Mouse (Mus musculus) gastrocnemius, postnatal 10 days (tissue): ENCODE results near the gene Nlrp1b. TPM values are rescaled to one million over a fixed set of nuclear protein-coding genes. Genes with fewer than 3 reads are reported as not detected.

ENCODE experiments used
- DNase-seq: peaks from one replicate; pipeline ENCODE4 v3.0.0; 2021; ENCODE audit warnings: mixed read lengths
- long read RNA-seq, 2 experiments: library from polyadenylated mRNA; stranded (forward); transcript quantifications; one replicate each; pipeline ENCODE4 v2.0.0; 2021
- total RNA-seq, 2 experiments: library from RNA; stranded (reverse); gene quantifications; 2 replicates each; pipeline ENCODE4 v1.2.3; 2021

Nlrp1b gene
- total RNA-seq: under 1 TPM; 0.09 to 0.14 TPM
- long read RNA-seq, experiment 1: 0 reads
- long read RNA-seq, experiment 2: 0 reads

DNA sequence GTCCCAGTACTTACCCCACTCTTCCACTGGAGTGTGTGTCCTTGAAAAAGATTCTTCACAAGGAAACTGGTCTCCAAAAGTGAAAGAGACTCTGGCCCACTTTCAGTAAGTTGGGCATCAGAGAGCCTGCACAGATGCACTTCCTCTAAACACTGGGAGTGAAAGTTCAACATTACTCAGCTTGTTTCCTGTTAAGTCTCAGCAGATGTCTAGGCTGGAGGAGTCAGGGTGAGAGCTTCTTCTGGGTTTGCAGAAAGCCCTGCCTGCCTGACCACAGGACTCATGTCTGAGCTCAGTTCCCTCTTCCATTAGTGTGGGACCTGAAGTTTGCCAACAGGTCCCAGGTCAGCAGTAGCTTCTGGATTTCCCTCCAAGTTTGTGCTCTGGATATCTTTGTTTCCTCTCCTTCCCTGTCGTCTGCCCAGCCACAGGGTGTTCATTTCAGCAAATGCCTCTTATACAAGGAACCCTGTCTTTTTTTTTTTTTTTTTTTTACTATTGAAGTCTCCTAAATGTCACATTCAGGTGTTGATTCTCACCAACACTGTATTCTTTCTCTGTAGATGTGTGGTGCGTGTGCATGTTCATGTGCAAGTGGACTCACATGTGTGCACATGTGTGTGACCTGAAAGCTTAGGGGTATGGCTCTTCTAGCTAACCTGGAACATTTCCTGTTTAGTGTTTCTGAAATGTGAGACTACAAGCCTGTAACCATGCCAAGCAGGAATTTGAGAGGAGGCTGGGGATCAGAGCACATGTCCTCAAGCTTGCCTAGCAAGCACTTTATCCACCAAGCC is at the start of gene Nlrp1b:
Gene Nlrp1b (minus strand): TSS at position 50 of the 797 bp plus-strand sequence.
- DNase-seq: no peak

DNA sequence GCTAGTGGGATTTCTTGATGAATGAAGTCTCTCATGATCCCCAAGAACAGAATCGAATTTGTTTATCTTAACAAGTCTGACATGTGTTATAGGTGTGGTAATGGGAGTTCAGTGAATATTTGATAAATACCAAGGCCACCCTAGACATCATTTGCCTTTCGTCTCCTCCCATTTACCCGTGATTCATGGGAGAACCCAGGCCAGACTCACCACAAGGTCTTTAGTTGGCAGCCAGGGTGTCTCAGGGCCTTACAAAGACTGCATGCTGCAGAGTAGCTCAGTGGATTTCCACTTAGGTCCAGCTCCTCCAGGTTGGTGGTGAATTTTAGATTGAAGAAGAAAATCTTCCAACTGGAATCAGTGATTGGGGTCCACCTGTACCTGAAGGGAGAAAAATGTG is 30.5 kb upstream of the Nlrp1b start:
- no peak for DNase-seq

DNA sequence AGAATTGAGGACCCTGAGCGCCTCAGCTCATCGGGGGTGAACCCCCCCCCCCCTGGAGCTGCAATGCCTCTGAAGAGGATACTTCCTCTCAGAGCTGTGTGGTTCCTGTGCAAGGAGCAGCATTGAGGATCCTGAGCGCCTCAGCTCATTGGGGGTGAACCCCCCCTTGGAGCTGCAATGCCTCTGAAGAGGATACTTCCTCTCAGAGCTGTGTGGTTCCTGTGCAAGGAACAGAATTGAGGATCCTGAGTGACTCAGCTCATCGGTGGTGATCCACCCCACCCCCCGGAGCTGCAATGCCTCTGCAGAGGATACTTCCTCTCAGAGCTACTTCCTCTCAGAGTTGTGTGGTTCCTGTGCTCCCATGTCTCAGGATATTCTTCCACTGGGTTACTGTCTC is 20.8 kb upstream of the Nlrp1b start:
- DNase-seq: no peak

DNA sequence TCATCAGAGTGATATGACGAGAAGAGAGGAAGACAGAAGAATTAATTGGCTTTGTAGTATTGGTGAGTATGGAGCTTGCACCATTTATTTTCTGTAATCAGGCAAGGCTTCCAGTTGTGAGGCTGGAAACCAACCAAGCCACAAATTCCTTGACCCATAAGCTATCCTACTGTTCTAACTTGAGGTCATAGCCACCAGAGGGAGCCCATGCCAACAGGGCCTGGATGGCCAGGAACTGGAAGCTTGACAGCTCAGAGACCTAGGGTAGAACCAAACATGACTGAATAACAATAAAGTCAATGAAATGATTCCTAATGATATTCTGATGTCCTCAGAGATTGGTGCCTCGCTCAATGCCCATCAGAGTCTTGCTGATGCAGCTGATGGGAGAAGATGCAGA is 5.9 kb downstream of the Nlrp1b start:
- DNase-seq: no peak

DNA sequence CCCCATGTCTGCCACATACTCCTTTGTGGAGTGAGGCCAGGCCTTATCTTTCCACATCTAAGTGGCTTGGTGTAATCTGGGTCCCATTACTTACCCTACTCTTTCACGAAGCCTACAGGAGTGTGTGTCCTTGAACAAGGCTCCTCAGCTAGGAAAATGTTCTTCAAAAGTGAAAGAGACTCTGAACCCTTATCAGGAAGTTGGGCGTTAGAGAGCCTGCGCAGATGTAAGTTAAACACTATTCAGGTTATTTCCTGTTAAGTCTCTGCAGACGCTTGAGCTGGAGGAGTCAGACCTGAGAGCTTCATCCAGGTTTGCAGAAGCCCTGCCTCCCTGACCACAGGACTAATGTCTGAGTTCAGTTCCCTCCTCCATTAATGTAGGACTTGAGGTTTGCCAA is 27.8 kb downstream of the Nlrp1b start:
- DNase-seq: no peak

DNA sequence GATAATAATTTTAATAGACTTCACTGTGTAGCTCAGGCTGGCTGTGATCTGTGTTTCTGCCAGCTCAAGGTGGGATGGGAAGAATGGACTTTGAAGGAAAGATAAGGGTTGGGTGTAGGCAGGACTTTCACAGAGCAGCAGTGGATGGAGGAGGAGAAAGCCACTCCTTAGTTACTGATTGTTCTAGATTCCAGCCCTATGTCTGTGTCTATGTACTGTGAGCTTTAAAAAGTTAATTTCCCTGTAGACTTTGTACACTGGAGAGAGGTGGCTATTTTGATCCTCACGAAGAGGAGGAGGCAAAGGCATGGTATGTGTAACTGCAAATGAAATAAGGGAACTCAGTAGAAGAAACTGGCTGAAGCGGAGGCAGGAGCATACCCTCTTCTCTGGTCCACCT is 31.2 kb downstream of the Nlrp1b start:
- DNase-seq: no peak

DNA sequence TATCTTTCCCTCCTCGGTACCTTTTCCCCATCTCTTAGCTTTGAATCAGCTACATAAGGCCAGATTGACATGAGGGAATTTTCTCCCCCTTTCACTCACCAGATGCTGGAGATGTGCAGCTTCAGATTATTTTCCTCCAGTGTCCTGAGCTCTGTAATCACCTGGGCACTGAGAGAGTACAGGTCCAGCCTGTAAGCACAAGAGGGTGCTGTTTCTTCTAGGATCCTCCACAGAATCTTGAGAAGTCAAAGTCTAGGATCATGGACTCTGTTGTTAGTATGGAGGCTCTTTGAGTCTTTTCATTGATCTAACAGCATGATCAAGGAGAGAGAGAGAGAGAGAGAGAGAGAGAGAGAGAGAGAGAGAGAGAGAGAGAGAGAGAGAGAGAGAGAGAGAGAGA is 60.9 kb downstream of the Nlrp1b start:
- no peak for DNase-seq

DNA sequence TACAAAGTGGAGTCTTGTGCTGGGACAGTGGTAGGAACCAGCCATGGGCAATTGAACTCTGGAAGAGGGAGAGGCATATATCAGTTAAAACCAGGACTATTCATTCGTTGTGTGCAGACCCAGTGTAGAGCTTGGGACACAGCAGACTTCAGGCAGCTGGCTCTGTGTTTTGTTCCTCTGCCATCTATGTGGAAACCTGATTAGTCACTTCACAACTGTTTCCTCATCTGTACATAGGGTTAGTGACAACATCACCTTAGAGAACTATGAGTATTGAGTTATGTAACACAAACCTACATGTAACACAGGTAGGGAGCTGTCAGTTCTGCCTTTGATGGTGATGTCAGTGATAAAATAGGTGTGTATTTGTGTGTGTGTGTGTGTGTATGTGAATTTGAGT is 66.4 kb downstream of the Nlrp1b start:
- no peak for DNase-seq

DNA sequence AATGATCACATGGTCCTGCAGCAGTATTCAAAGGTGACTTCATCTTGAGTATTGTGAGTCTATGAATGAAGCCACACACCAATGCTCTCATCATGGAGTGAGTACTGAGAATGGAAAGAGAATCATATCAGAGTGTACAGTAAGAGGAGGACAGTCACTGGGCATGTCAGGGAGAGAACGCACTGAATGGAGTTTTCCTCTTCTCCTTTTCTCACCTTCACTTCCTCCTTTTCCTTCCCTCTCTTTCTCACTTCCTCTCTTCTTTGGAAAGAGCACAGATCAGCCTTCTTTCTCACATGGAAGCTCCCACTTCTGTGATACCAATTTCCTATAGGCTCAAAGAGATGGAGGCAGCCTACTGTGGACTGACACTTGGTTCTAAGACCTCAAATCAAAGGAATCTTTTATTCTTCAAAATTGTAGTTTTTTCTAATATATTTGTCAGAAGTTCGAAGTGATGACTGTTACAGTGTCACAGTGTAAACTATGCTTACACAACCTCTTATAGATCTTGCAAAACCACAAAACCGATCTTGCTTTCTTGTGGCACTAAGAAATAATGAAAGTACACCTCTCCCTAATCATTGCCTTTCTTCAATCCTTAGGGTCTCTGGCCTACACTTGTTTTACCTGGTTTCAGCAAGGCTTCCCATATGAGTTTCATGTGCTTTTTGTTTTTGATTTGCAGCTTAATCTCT is 70.9 kb downstream of the Nlrp1b start:
- no peak for DNase-seq

DNA sequence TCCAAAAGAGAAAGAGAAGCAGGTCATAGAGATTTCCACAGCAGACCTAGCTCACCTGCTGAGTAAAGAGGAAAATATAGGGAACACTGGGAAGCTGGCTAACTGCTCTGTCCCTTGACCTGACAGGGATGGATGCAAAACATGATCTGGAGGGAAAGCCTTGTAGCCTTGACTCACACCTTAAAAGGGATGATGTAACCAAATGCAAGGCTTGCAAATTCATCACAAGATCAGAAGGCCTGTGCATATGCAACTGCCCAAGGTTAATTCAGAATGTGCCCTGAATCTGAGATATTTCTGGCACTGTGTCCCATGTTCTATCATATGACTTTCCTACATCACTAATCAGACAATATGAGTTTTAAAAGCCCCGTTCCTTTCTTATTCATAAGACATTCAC is 75.3 kb downstream of the Nlrp1b start:
- no peak for DNase-seq

DNA sequence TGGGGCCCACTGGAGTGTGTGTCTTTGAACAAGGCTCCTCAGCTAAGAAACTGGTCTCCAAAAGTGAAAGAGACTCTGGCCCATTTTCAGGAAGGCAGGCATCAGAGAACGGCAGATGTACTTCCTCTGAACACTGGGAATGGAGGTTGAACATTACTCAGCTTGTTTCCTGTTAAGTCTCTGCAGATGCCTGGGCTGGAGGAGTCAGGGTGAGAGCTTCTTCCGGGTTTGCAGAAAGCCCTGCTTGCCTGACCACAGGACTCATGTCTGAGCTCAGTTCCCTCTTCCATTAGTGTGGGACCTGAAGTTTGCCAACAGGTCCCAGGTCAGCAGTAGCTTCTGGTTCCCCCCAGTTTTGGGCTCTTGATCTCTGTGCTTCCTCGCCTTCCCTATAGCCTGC is 85.9 kb downstream of the Nlrp1b start, which contains the start of gene Nlrp1a:
Gene Nlrp1a (minus strand): TSS at position 44 of the 400 bp plus-strand sequence.
- DNase-seq: no peak

DNA sequence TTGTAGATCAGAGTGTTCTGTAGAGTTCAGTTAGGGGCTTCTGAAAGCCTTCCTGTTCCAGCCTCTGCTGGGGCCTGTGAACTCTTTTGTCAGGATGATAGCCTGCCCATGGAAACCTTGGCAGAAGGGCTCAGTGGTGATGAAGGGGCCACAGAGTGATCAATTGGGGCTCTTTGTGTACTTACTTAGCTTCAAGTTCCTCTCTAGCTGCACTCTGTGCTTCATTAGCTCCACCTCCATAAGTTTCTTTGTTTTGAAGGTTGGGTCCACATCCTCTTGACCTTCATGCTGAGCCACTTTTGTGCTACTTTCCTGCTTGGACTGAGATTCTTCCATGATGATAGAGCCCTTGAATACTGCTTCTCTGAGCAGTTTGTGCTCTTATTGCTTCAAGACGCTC is 88.5 kb downstream of the Nlrp1b start:
- DNase-seq: no peak

DNA sequence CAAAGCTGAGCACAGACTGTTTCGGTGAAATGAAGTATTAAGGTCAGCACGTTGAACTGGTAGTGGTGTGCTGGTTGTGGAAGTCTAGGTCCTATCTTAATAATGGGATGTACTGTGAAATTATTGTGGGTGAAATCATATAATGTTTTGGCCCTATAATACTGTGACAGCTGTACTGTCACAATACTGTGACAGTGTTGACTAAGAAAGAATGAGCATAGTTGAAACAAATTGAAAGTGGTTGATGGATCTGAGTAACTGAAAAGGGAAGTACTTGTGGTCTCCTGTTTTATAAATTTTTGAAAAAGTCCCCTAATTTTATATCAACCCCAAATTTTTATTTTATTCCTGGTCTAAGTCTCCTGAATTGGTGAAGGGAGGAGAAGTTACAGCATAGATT is 123.4 kb downstream of the Nlrp1b start:
- no peak for DNase-seq

DNA sequence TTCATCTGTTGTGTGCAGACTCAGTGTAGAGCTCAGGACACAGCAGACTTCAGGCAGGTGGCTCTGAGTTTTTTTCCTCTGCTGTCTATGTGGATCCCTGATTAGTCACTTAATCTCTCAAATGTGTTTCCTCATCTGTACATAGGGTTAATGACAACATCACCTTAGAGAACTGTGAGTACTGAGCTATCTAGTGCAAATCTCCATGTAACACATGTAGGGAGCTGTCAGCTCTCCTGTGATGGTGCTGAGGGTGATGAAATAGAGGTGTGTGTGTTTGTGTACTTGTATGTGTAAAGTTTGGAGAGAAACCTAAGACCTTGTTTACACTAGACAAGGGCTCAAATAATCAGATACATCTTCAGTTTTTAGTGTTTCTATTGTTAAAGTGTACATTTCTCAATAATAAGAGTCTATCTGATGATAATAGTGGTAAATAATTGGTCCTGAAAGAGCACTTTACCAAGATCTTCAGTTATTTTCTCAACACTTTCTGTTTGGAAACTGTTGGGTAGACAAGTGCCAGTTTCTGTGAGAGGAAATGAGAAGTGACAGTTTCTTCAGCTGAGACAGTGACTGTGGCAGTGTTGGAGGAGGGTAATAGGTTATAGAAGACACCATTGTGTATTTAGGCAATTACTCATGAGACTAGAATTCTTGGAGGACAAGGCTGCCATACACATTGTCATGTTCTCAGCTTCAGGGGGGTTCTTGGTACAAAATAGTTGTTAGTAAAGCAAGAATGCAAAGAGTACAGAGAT is 124.1 kb downstream of the Nlrp1b start:
- no peak for DNase-seq

DNA sequence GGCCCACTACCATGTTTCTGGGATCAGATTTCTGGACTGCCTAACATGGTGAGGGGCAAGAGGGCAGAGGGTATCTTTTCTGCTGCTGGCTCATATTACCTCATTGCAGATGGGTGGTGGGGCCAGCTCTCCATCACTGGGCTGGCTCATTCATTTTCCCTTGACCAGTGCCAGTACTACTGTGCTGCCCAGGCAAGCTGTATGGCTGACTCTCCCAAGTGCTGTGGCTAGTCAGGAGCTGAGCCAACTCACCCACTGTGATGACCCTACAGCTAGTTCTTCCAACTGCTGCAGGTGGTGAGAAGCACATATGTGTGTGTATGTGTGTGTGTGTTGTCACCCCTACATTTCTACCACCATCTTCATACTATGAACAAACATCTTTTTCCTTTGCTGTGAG is 126.6 kb downstream of the Nlrp1b start:
- DNase-seq: no peak

Other genes with a start within 250 kb of the Nlrp1b start
- gene C1qbp, start 247.7 kb downstream of the Nlrp1b start, total RNA-seq: 100 to 1,000 TPM; 158 to 183 TPM
- 10 to 100 TPM; 10.7 to 13.3 TPM for gene Dhx33, start 226.3 kb downstream of the Nlrp1b start, total RNA-seq
- gene Mis12, start 211.1 kb downstream of the Nlrp1b start, total RNA-seq: 1 to 10 TPM; 5.4 to 8.2 TPM
- 10 to 100 TPM; 15.2 to 17.4 TPM for gene Derl2, start 210.9 kb downstream of the Nlrp1b start, total RNA-seq
- gene 6330403K07Rik, start 197.2 kb downstream of the Nlrp1b start, total RNA-seq: 1 to 10 TPM; 4.0 to 5.5 TPM
- gene Nlrp1a, start 86.0 kb downstream of the Nlrp1b start, total RNA-seq: under 1 TPM; 0.31 to 0.43 TPM